Mouse (Mus musculus): ENCODE data around the gene Dock10. TPM values are rescaled to one million over a fixed set of nuclear protein-coding genes. Genes with fewer than 3 reads are reported as not detected.

Dock10 gene
- polyA plus RNA-seq, 1 experiment from 2014 or later, result 5.5 TPM

- Histone ChIP-seq H3K4me1 (replicated peaks) (no peaks in the 10 kb centered on the region), H3K4me3 (no peak overlapping the region), H3K4me2 (no peak overlapping the region), H3K27ac (replicated peaks) (no peak overlapping the region), H3K9me3 (no peaks in the 10 kb centered on the region), H3K9ac (no peak overlapping the region), H3K27me3 (no peaks in the 10 kb centered on the region), H3K36me3 (no peaks in the 10 kb centered on the region)
- ATAC-seq (ENCODE audit: low FRiP score, low read depth), result no peak
- WGBS, result 43% methylated on average over 4 of the region's 4 CpGs
These were observed 133.8 kb downstream of the Dock10 start for GRCm38 (mm10) chr1:80624552-80624951.

- 95% methylated on average over 1 of the region's 1 CpGs for WGBS
- no peak overlapping the region for H3K27ac ChIP-seq (replicated peaks)
- no peak overlapping the region for H3K9ac ChIP-seq
- no peaks in the 10 kb centered on the region for H3K36me3 ChIP-seq
- no peaks in the 10 kb centered on the region for H3K4me1 ChIP-seq (replicated peaks)
- H3K9me3 ChIP-seq, result no peaks in the 10 kb centered on the region
- ATAC-seq (ENCODE audit: low FRiP score, low read depth), result no peak
- no peaks in the 10 kb centered on the region for H3K27me3 ChIP-seq
- H3K4me2 ChIP-seq, result no peak overlapping the region
- H3K4me3 ChIP-seq, result no peak overlapping the region
These were observed 135.7 kb downstream of the Dock10 start for GRCm38 (mm10) chr1:80622646-80623045.

- ATAC-seq (ENCODE audit: low FRiP score, low read depth), result no peak
- Histone ChIP-seq H3K4me1 (replicated peaks) (no peaks in the 10 kb centered on the region), H3K9ac (no peak overlapping the region), H3K36me3 (no peaks in the 10 kb centered on the region), H3K27me3 (no peaks in the 10 kb centered on the region), H3K4me2 (no peak overlapping the region), H3K9me3 (no peaks in the 10 kb centered on the region), H3K4me3 (no peak overlapping the region), H3K27ac (replicated peaks) (no peak overlapping the region)
- WGBS, result 80% methylated on average over 2 of the region's 2 CpGs
These were observed 139.2 kb downstream of the Dock10 start for GRCm38 (mm10) chr1:80619100-80619499.

- 86% methylated on average over 5 of the region's 5 CpGs for WGBS
- Histone ChIP-seq H3K4me3 (no peak overlapping the region), H3K4me1 (replicated peaks) (no peaks in the 10 kb centered on the region), H3K9me3 (no peaks in the 10 kb centered on the region), H3K27ac (replicated peaks) (no peak overlapping the region), H3K9ac (no peak overlapping the region), H3K27me3 (no peaks in the 10 kb centered on the region), H3K36me3 (no peaks in the 10 kb centered on the region), H3K4me2 (no peak overlapping the region)
- no peak for ATAC-seq (ENCODE audit: low FRiP score, low read depth)
These were observed 141.7 kb downstream of the Dock10 start for GRCm38 (mm10) chr1:80616671-80617070.

- no peak for ATAC-seq (ENCODE audit: low FRiP score, low read depth)
- 96% methylated on average over 5 of the region's 5 CpGs for WGBS
- H3K4me2 ChIP-seq, result no peak overlapping the region
These were observed 143.6 kb downstream of the Dock10 start for GRCm38 (mm10) chr1:80614750-80615149.

GRCm38 (mm10) chr1:80613395-80614011, 144.8 kb downstream of the Dock10 start:
- Histone ChIP-seq H3K27me3 (no peaks in the 10 kb centered on the region), H3K4me1 (replicated peaks) (no peaks in the 10 kb centered on the region), H3K9ac (no peak overlapping the region), H3K27ac (replicated peaks) (no peak overlapping the region), H3K9me3 (no peaks in the 10 kb centered on the region), H3K4me3 (no peak overlapping the region), H3K4me2 (no peak overlapping the region), H3K36me3 (no peaks in the 10 kb centered on the region)
- WGBS, result 77% methylated on average over 4 of the region's 4 CpGs
- ATAC-seq (ENCODE audit: low FRiP score, low read depth), result no peak

More at GRCm38 (mm10) chr1:80614750-80615149, 143.6 kb downstream of the Dock10 start:
- H3K4me1 ChIP-seq (replicated peaks), result no peaks in the 10 kb centered on the region
- H3K27ac ChIP-seq (replicated peaks), result no peak overlapping the region
- H3K4me3 ChIP-seq, result no peak overlapping the region
- no peaks in the 10 kb centered on the region for H3K9me3 ChIP-seq
- no peaks in the 10 kb centered on the region for H3K27me3 ChIP-seq
- no peaks in the 10 kb centered on the region for H3K36me3 ChIP-seq
- no peak overlapping the region for H3K9ac ChIP-seq

GRCm38 (mm10) chr1:80607546-80607945, 150.8 kb downstream of the Dock10 start:
- no peak for ATAC-seq (ENCODE audit: low FRiP score, low read depth)
- Histone ChIP-seq H3K36me3 (no peaks in the 10 kb centered on the region), H3K27ac (replicated peaks) (no peak overlapping the region), H3K9ac (no peak overlapping the region), H3K4me1 (replicated peaks) (no peaks in the 10 kb centered on the region), H3K4me3 (no peak overlapping the region), H3K4me2 (no peak overlapping the region), H3K9me3 (no peaks in the 10 kb centered on the region), H3K27me3 (no peaks in the 10 kb centered on the region)
- 78% methylated on average over 4 of the region's 4 CpGs for WGBS

GRCm38 (mm10) chr1:80606131-80606754, 152.1 kb downstream of the Dock10 start:
- WGBS, result 65% methylated on average over 8 of the region's 8 CpGs
- Histone ChIP-seq H3K36me3 (no peaks in the 10 kb centered on the region), H3K27me3 (no peaks in the 10 kb centered on the region), H3K27ac (replicated peaks) (no peak overlapping the region), H3K4me2 (no peak overlapping the region), H3K9ac (no peak overlapping the region), H3K4me3 (no peak overlapping the region), H3K4me1 (replicated peaks) (no peaks in the 10 kb centered on the region), H3K9me3 (no peaks in the 10 kb centered on the region)
- no peak for ATAC-seq (ENCODE audit: low FRiP score, low read depth)

- Histone ChIP-seq H3K9me3 (no peaks in the 10 kb centered on the region), H3K4me3 (no peak overlapping the region), H3K27me3 (no peaks in the 10 kb centered on the region), H3K4me1 (replicated peaks) (no peaks in the 10 kb centered on the region), H3K9ac (no peak overlapping the region), H3K4me2 (no peak overlapping the region), H3K36me3 (no peaks in the 10 kb centered on the region), H3K27ac (replicated peaks) (no peak overlapping the region)
- no peak for ATAC-seq (ENCODE audit: low FRiP score, low read depth)
- 72% methylated on average over 2 of the region's 2 CpGs for WGBS
These were observed 154.0 kb downstream of the Dock10 start for GRCm38 (mm10) chr1:80604332-80604731.

GRCm38 (mm10) chr1:80603081-80603480, 155.2 kb downstream of the Dock10 start:
- H3K9me3 ChIP-seq, result no peaks in the 10 kb centered on the region
- no peak overlapping the region for H3K27ac ChIP-seq (replicated peaks)
- no peak overlapping the region for H3K9ac ChIP-seq
- 90% methylated on average over 2 of the region's 2 CpGs for WGBS
- H3K36me3 ChIP-seq, result no peaks in the 10 kb centered on the region
- H3K27me3 ChIP-seq, result no peaks in the 10 kb centered on the region
- no peak overlapping the region for H3K4me3 ChIP-seq
- no peak overlapping the region for H3K4me2 ChIP-seq
- ATAC-seq (ENCODE audit: low FRiP score, low read depth), result no peak
- no peaks in the 10 kb centered on the region for H3K4me1 ChIP-seq (replicated peaks)

GRCm38 (mm10) chr1:80583281-80583680, 175.0 kb downstream of the Dock10 start:
- WGBS, result 87% methylated on average over 5 of the region's 5 CpGs
- Histone ChIP-seq H3K4me3 (no peak overlapping the region), H3K36me3 (no peaks in the 10 kb centered on the region), H3K27ac (replicated peaks) (no peak overlapping the region), H3K4me1 (replicated peaks) (no peaks in the 10 kb centered on the region), H3K9ac (no peak overlapping the region), H3K27me3 (no peaks in the 10 kb centered on the region), H3K4me2 (no peak overlapping the region), H3K9me3 (no peaks in the 10 kb centered on the region)
- no peak for ATAC-seq (ENCODE audit: low FRiP score, low read depth)

GRCm38 (mm10) chr1:80582186-80582585, 176.1 kb downstream of the Dock10 start:
- H3K27me3 ChIP-seq, result no peaks in the 10 kb centered on the region
- H3K27ac ChIP-seq (replicated peaks), result no peak overlapping the region
- no peaks in the 10 kb centered on the region for H3K4me1 ChIP-seq (replicated peaks)
- 95% methylated on average over 3 of the region's 3 CpGs for WGBS
- no peak overlapping the region for H3K9ac ChIP-seq
- H3K9me3 ChIP-seq, result no peaks in the 10 kb centered on the region
- no peak for ATAC-seq (ENCODE audit: low FRiP score, low read depth)
- H3K4me2 ChIP-seq, result no peak overlapping the region
- no peak overlapping the region for H3K4me3 ChIP-seq
- H3K36me3 ChIP-seq, result no peaks in the 10 kb centered on the region

- H3K27ac ChIP-seq (replicated peaks), result no peak overlapping the region
- H3K27me3 ChIP-seq, result no peaks in the 10 kb centered on the region
- H3K4me3 ChIP-seq, result no peak overlapping the region
- no peak overlapping the region for H3K4me2 ChIP-seq
- no peaks in the 10 kb centered on the region for H3K36me3 ChIP-seq
- 95% methylated on average over 2 of the region's 2 CpGs for WGBS
- no peak overlapping the region for H3K9ac ChIP-seq
- H3K4me1 ChIP-seq (replicated peaks), result no peaks in the 10 kb centered on the region
- H3K9me3 ChIP-seq, result no peaks in the 10 kb centered on the region
- no peak for ATAC-seq (ENCODE audit: low FRiP score, low read depth)
These were observed 181.4 kb downstream of the Dock10 start for GRCm38 (mm10) chr1:80576898-80577297.
